Mouse (Mus musculus) hindbrain, embryonic 12.5 days (tissue): Measurements from ENCODE around the gene Krtap31-2. TPM values are rescaled to one million over a fixed set of nuclear protein-coding genes. Genes with fewer than 3 reads are reported as not detected.

ENCODE experiments used
- polyA plus RNA-seq: library from polyadenylated mRNA; unstranded; fragments of >200 nt; fragmentation: Nextera tagmentation; extraction: Ambion mirVana; gene quantifications from 2 replicates; pipeline ENCODE4 v1.2.1, GENCODE M21; 2016

Krtap31-2 gene
- polyA plus RNA-seq, 1 experiment from 2014 or later = not detected

Other genes with a start within 250 kb of the Krtap31-2 start
- gene Gm14190, start 245.6 kb upstream of the Krtap31-2 start, polyA plus RNA-seq = not detected in 2 replicates
- gene Gm14180, start 202.0 kb upstream of the Krtap31-2 start, polyA plus RNA-seq = not detected in 2 replicates
- not detected in 2 replicates for gene Gm11595, start 163.4 kb upstream of the Krtap31-2 start, polyA plus RNA-seq
- gene Krtap4-8, start 155.6 kb upstream of the Krtap31-2 start, polyA plus RNA-seq = not detected in 2 replicates
- not detected in 2 replicates for gene Krtap4-9, start 151.1 kb upstream of the Krtap31-2 start, polyA plus RNA-seq
- gene Gm11596, start 142.8 kb upstream of the Krtap31-2 start, polyA plus RNA-seq = not detected in 2 replicates
- not detected in 2 replicates for gene Gm11569, start 137.4 kb upstream of the Krtap31-2 start, polyA plus RNA-seq
- not detected in 2 replicates for gene Gm11554, start 131.8 kb upstream of the Krtap31-2 start, polyA plus RNA-seq
- gene Krtap4-13, start 126.4 kb upstream of the Krtap31-2 start, polyA plus RNA-seq = not detected in 2 replicates
- not detected in 2 replicates for gene Gm11564, start 120.6 kb upstream of the Krtap31-2 start, polyA plus RNA-seq
- gene 2300003K06Rik, start 98.2 kb upstream of the Krtap31-2 start, polyA plus RNA-seq = not detected in 2 replicates
- gene Krtap4-16, start 84.7 kb upstream of the Krtap31-2 start, polyA plus RNA-seq = not detected in 2 replicates
- not detected in 2 replicates for gene Gm11568, start 78.4 kb upstream of the Krtap31-2 start, polyA plus RNA-seq
- not detected in 2 replicates for gene Gm11559, start 71.8 kb upstream of the Krtap31-2 start, polyA plus RNA-seq
- not detected in 2 replicates for gene Krtap9-1, start 62.9 kb upstream of the Krtap31-2 start, polyA plus RNA-seq
- not detected in 2 replicates for gene Gm11567, start 57.1 kb upstream of the Krtap31-2 start, polyA plus RNA-seq
- not detected in 2 replicates for gene Krtap31-1, start 28.4 kb upstream of the Krtap31-2 start, polyA plus RNA-seq
- not detected in 2 replicates for gene Gm11565, start 21.5 kb upstream of the Krtap31-2 start, polyA plus RNA-seq
- gene Krtap9-5, start 12.2 kb downstream of the Krtap31-2 start, polyA plus RNA-seq = not detected in 2 replicates
- gene Krtap29-1, start 42.8 kb downstream of the Krtap31-2 start, polyA plus RNA-seq = not detected in 2 replicates
- not detected in 2 replicates for gene Krtap16-1, start 50.3 kb downstream of the Krtap31-2 start, polyA plus RNA-seq
- not detected in 2 replicates for gene Krtap17-1, start 57.7 kb downstream of the Krtap31-2 start, polyA plus RNA-seq
- not detected in 2 replicates for gene Krt33a, start 79.9 kb downstream of the Krtap31-2 start, polyA plus RNA-seq
- gene Krt33b, start 93.6 kb downstream of the Krtap31-2 start, polyA plus RNA-seq = 0.14 TPM in 1 of 2 replicates, not detected in the other
- not detected in 2 replicates for gene Krt34, start 105.3 kb downstream of the Krtap31-2 start, polyA plus RNA-seq
- not detected in 2 replicates for gene Krt31, start 114.3 kb downstream of the Krtap31-2 start, polyA plus RNA-seq
- not detected in 2 replicates for gene Krt32, start 151.9 kb downstream of the Krtap31-2 start, polyA plus RNA-seq
- gene Krt35, start 159.9 kb downstream of the Krtap31-2 start, polyA plus RNA-seq = not detected in 2 replicates
- not detected in 2 replicates for gene Krt36, start 169.3 kb downstream of the Krtap31-2 start, polyA plus RNA-seq
- gene Krt13, start 185.3 kb downstream of the Krtap31-2 start, polyA plus RNA-seq = not detected in 2 replicates
- gene Krt15, start 199.6 kb downstream of the Krtap31-2 start, polyA plus RNA-seq = 10.5 and 17.3 TPM in 2 replicates
- gene Krt19, start 212.4 kb downstream of the Krtap31-2 start, polyA plus RNA-seq = 4.5 and 6.7 TPM in 2 replicates